Mouse (Mus musculus): ENCODE data around the gene Immp2l. TPM values are rescaled to one million over a fixed set of nuclear protein-coding genes. Genes with fewer than 3 reads are reported as not detected.
A peak's percentile ranks its signal among the peaks of the same experiment; 100 is the strongest.

Gene Immp2l
- polyA plus RNA-seq, 1 experiment from 2014 or later: 6.5 TPM

DNA sequence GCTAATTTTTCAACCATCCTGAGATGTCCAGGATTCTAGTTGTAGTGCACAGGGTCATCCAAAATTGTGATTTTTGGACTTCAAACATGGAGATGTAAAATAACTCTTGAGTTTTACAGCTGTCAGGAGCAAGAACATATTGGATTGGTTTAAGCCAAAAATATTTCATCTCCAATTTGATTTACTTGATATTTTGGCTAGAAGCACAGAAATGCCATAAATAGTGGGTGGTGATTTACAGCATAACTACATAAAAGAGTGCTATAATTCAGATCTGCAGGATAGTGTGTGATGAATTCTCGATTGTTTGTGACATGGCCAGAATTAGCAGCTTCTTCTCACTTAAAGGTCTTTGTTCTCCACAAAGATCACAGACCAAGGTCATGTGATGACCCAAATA, 884.1 kb downstream of the Immp2l start:
- Histone ChIP-seq H3K4me1 (ENCODE audit: control insufficient read depth, insufficient read depth, low read depth, low read length) (no peaks in the 10 kb centered on the region), H3K27me3 (replicated peaks; ENCODE audit: control insufficient read depth, insufficient read depth, low read length) (no peaks in the 10 kb centered on the region), H3K4me3 (ENCODE audit: low read length) (no peak overlapping the region), H3K9ac (ENCODE audit: low read depth, low read length) (no peak overlapping the region), H3K27ac (ENCODE audit: low read depth, low read length) (no peak overlapping the region), H3K4me2 (ENCODE audit: low read length) (no peak overlapping the region), H3K36me3 (ENCODE audit: control insufficient read depth, insufficient read depth, low read length) (no peaks in the 10 kb centered on the region), H3K9me3 (ENCODE audit: control insufficient read depth, low read length) (no peaks in the 10 kb centered on the region)
- no peak for ATAC-seq
- 80% methylated on average over 1 of the region's 1 CpGs for WGBS

DNA sequence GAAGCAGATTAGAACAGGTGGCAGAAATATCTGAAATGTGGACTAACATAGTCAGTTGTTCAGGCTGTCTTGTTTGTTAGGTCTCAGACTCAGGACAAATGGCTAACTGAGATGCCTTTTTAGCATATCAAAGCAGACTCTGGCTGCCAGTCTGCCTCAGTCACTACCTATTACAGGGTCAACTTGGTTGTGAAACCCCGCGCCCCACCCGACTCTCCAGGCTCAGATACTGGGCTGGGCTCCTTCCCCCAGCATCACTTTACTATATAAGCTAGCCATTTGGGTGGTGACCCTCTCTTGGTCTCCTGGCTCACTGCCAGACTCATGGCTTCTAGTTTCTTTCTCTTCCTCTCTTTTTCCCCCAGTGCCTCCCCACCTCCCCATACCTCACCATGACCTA, 887.7 kb downstream of the Immp2l start:
- no peak overlapping the region for H3K4me3 ChIP-seq (ENCODE audit: low read length)

DNA sequence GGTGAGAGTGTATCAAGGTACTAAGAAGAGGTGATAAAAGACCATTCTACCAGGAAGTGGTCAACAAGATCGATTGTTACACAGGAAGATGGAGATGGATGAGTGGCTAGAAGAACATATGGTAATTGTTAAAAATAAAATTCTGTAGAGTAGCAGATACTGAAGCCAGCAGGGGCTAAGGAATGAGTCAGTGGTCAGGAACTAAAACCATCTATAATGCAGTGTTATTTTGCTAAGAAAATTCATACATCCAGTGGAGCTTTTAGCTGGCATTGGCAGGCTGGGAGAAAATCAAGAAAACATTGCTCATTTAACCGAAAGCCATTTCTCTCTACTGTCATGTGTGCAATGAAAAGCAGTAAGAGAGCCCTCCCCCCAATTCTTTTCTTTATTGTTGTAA, 913.9 kb downstream of the Immp2l start:
- no peak for ATAC-seq
- H3K9ac ChIP-seq (ENCODE audit: low read depth, low read length): no peak overlapping the region
- no peaks in the 10 kb centered on the region for H3K27me3 ChIP-seq (replicated peaks; ENCODE audit: control insufficient read depth, insufficient read depth, low read length)
- H3K4me1 ChIP-seq (ENCODE audit: control insufficient read depth, insufficient read depth, low read depth, low read length): peaks cover 2% of the 10 kb centered on the region
- H3K4me3 ChIP-seq (ENCODE audit: low read length): no peak overlapping the region
- H3K27ac ChIP-seq (ENCODE audit: low read depth, low read length): no peak overlapping the region
- no peaks in the 10 kb centered on the region for H3K36me3 ChIP-seq (ENCODE audit: control insufficient read depth, insufficient read depth, low read length)
- H3K4me2 ChIP-seq (ENCODE audit: low read length): no peak overlapping the region
- 75% methylated on average over 2 of the region's 2 CpGs for WGBS
- no peaks in the 10 kb centered on the region for H3K9me3 ChIP-seq (ENCODE audit: control insufficient read depth, low read length)

More for the DNA sequence above, 887.7 kb downstream of the Immp2l start:
- no peaks in the 10 kb centered on the region for H3K9me3 ChIP-seq (ENCODE audit: control insufficient read depth, low read length)
- 81% methylated on average over 3 of the region's 3 CpGs for WGBS
- no peak overlapping the region for H3K4me2 ChIP-seq (ENCODE audit: low read length)
- no peak for ATAC-seq
- H3K9ac ChIP-seq (ENCODE audit: low read depth, low read length): no peak overlapping the region
- H3K27ac ChIP-seq (ENCODE audit: low read depth, low read length): no peak overlapping the region
- H3K36me3 ChIP-seq (ENCODE audit: control insufficient read depth, insufficient read depth, low read length): no peaks in the 10 kb centered on the region
- no peaks in the 10 kb centered on the region for H3K4me1 ChIP-seq (ENCODE audit: control insufficient read depth, insufficient read depth, low read depth, low read length)
- H3K27me3 ChIP-seq (replicated peaks; ENCODE audit: control insufficient read depth, insufficient read depth, low read length): no peaks in the 10 kb centered on the region

DNA sequence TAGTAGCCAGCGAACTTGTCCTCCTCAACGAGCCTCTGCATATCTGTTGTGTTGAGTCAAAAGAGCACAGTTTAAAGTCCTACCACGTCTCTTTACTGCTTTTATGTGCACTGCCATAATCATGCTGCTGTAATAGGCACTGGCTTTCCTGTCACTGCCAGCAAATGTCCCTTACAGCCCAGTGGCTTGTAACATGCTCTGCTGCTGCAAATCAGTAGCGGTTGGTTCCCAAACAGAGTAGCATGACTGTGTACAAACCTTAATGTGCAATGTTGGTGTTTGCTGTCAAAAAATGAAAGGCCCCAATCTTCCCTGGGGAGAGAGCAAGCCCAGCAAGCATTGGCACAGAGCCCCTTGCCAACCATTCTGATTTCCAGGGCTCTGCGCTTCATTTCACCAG, 918.0 kb downstream of the Immp2l start:
- no peaks in the 10 kb centered on the region for H3K27me3 ChIP-seq (replicated peaks; ENCODE audit: control insufficient read depth, insufficient read depth, low read length)
- ATAC-seq: peak; percentile 68
- no peak overlapping the region for H3K9ac ChIP-seq (ENCODE audit: low read depth, low read length)
- WGBS: 56% methylated on average over 5 of the region's 5 CpGs
- no peaks in the 10 kb centered on the region for H3K9me3 ChIP-seq (ENCODE audit: control insufficient read depth, low read length)
- 0 out of 2 replicates have a peak overlapping the region, but pooled peaks have one; percentile 11 for H3K27ac ChIP-seq (ENCODE audit: low read depth, low read length)
- no peak overlapping the region for H3K4me2 ChIP-seq (ENCODE audit: low read length)
- H3K4me3 ChIP-seq (ENCODE audit: low read length): no peak overlapping the region
- H3K4me1 ChIP-seq (ENCODE audit: control insufficient read depth, insufficient read depth, low read depth, low read length): peaks cover 2% of the 10 kb centered on the region
- H3K36me3 ChIP-seq (ENCODE audit: control insufficient read depth, insufficient read depth, low read length): no peaks in the 10 kb centered on the region

DNA sequence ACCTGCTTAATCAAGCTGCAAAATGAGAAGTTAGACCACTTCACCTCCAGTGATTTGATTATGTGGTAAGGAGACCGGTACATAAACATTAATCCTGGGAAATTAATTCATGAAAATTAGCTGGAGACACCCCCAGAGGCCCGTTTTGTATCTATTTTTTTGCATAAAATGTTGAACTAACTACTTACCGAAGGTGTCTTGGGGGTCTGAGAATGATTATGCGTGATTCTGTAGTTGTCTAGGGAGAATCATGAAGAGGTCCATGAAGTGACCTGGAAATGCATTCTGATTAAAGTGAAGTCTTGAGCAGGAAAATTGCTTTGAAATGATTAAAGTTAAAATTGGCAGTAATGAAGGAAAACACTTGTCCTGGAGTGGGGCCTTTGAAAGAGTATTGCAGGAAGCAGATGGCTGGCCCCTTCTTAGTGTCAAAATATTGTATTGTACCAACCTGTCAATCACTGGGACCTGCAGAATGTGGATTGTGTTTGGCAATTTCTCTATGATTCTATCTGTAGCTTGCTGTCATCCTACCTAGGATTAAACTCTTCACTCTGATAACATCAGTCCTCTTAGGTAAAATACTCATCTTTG, 920.3 kb downstream of the Immp2l start:
- Histone ChIP-seq H3K4me3 (ENCODE audit: low read length) (no peak overlapping the region), H3K4me2 (ENCODE audit: low read length) (no peak overlapping the region), H3K9me3 (ENCODE audit: control insufficient read depth, low read length) (no peaks in the 10 kb centered on the region), H3K9ac (ENCODE audit: low read depth, low read length) (no peak overlapping the region), H3K27me3 (replicated peaks; ENCODE audit: control insufficient read depth, insufficient read depth, low read length) (no peaks in the 10 kb centered on the region), H3K27ac (ENCODE audit: low read depth, low read length) (no peak overlapping the region), H3K4me1 (ENCODE audit: control insufficient read depth, insufficient read depth, low read depth, low read length) (peaks cover 2% of the 10 kb centered on the region), H3K36me3 (ENCODE audit: control insufficient read depth, insufficient read depth, low read length) (no peaks in the 10 kb centered on the region)
- 48% methylated on average over 4 of the region's 4 CpGs for WGBS
- no peak for ATAC-seq

DNA sequence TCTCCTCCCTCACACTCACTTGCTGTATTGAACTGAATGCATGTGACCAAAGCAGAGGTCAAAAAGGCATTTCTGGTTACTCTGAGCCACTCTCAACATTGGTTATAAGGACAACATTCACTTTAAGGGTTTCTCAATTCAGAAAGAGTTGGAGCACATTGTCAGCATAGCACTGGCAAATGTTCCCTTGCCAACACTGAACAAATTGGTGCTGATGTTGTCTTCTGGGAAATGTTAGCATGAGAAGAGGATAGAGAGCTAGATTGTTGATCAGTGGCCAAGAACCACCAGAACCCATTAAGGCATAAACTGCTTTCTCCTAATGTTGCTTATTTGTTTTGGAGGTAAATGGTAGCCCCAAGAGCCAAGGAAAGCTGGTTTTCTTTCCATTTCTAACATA, 922.6 kb downstream of the Immp2l start:
- Histone ChIP-seq H3K4me1 (ENCODE audit: control insufficient read depth, insufficient read depth, low read depth, low read length) (peaks cover 2% of the 10 kb centered on the region), H3K9me3 (ENCODE audit: control insufficient read depth, low read length) (no peaks in the 10 kb centered on the region), H3K4me2 (ENCODE audit: low read length) (no peak overlapping the region), H3K27me3 (replicated peaks; ENCODE audit: control insufficient read depth, insufficient read depth, low read length) (no peaks in the 10 kb centered on the region), H3K9ac (ENCODE audit: low read depth, low read length) (no peak overlapping the region), H3K27ac (ENCODE audit: low read depth, low read length) (no peak overlapping the region), H3K4me3 (ENCODE audit: low read length) (no peak overlapping the region), H3K36me3 (ENCODE audit: control insufficient read depth, insufficient read depth, low read length) (no peaks in the 10 kb centered on the region)
- no peak for ATAC-seq

DNA sequence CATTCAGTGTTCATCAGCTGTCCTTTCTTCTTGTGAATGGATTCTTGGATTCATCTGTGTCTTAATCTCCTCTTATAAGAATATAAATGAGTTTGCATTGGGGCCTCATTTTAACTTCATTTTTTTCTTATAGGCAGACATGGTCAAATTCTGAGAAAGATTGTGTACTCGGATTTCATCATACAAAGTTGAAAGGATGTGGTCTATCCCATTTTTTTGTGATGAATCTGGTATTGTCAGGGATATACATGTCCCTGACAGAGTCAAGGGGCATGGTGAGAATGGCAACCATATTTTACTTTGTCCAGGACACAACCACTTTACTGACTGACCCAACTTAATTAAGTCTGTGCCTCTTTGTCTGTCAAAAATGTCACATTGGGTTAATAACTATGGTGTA, 925.5 kb downstream of the Immp2l start:
- H3K36me3 ChIP-seq (ENCODE audit: control insufficient read depth, insufficient read depth, low read length): no peaks in the 10 kb centered on the region
- WGBS: 84% methylated on average over 1 of the region's 1 CpGs
- H3K9me3 ChIP-seq (ENCODE audit: control insufficient read depth, low read length): no peaks in the 10 kb centered on the region
- ATAC-seq: no peak
- H3K4me1 ChIP-seq (ENCODE audit: control insufficient read depth, insufficient read depth, low read depth, low read length): no peaks in the 10 kb centered on the region
- H3K27me3 ChIP-seq (replicated peaks; ENCODE audit: control insufficient read depth, insufficient read depth, low read length): no peaks in the 10 kb centered on the region
- no peak overlapping the region for H3K27ac ChIP-seq (ENCODE audit: low read depth, low read length)
- H3K9ac ChIP-seq (ENCODE audit: low read depth, low read length): no peak overlapping the region
- no peak overlapping the region for H3K4me2 ChIP-seq (ENCODE audit: low read length)
- no peak overlapping the region for H3K4me3 ChIP-seq (ENCODE audit: low read length)

DNA sequence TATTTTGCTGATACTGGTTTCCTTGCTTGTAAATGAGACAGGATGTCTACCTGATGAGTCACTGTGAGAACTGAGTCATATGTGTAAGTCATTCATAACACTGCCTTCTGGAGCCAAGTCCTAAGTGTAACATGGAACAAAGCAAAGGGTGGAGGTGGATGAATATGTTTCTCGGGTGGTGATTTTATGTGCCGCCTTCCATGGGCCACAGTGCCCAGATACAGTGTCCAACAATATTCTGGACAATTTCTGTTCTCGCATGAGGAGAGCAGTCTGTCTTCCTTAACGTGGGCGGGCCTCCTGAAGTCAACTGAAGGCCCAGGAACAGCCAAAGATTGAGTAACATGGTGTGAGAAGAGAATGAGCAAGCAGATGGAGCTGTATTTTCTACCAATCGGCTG, 926.0 kb downstream of the Immp2l start:
- Histone ChIP-seq H3K27me3 (replicated peaks; ENCODE audit: control insufficient read depth, insufficient read depth, low read length) (no peaks in the 10 kb centered on the region), H3K4me3 (ENCODE audit: low read length) (no peak overlapping the region), H3K9me3 (ENCODE audit: control insufficient read depth, low read length) (no peaks in the 10 kb centered on the region), H3K4me1 (ENCODE audit: control insufficient read depth, insufficient read depth, low read depth, low read length) (no peaks in the 10 kb centered on the region), H3K27ac (ENCODE audit: low read depth, low read length) (no peak overlapping the region), H3K4me2 (ENCODE audit: low read length) (no peak overlapping the region), H3K9ac (ENCODE audit: low read depth, low read length) (no peak overlapping the region), H3K36me3 (ENCODE audit: control insufficient read depth, insufficient read depth, low read length) (no peaks in the 10 kb centered on the region)
- ATAC-seq: no peak
- 91% methylated on average over 6 of the region's 6 CpGs for WGBS

DNA sequence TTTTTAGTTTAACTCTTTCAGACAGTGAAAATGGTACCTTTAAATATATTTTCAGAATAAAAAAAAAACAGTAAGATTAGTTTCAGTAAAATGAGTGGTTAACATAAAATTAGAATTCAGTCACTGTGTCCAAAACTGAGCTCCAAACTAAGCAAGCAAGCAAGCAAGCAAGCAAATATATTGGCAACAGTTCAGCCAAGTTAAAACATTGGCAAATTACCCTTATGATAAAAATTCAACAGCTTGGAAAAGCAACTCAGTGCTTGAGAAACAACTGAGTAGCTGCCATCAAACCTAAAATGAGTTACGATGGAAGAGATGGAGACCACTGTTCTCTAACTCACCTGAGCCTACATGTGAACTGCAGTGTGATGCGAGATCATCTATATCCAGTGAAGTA, 926.8 kb downstream of the Immp2l start:
- no peak for ATAC-seq
- Histone ChIP-seq H3K9ac (ENCODE audit: low read depth, low read length) (no peak overlapping the region), H3K4me1 (ENCODE audit: control insufficient read depth, insufficient read depth, low read depth, low read length) (no peaks in the 10 kb centered on the region), H3K4me3 (ENCODE audit: low read length) (no peak overlapping the region), H3K4me2 (ENCODE audit: low read length) (no peak overlapping the region), H3K27ac (ENCODE audit: low read depth, low read length) (no peak overlapping the region), H3K9me3 (ENCODE audit: control insufficient read depth, low read length) (no peaks in the 10 kb centered on the region), H3K36me3 (ENCODE audit: control insufficient read depth, insufficient read depth, low read length) (no peaks in the 10 kb centered on the region), H3K27me3 (replicated peaks; ENCODE audit: control insufficient read depth, insufficient read depth, low read length) (no peaks in the 10 kb centered on the region)
- WGBS: 89% methylated on average over 2 of the region's 2 CpGs

DNA sequence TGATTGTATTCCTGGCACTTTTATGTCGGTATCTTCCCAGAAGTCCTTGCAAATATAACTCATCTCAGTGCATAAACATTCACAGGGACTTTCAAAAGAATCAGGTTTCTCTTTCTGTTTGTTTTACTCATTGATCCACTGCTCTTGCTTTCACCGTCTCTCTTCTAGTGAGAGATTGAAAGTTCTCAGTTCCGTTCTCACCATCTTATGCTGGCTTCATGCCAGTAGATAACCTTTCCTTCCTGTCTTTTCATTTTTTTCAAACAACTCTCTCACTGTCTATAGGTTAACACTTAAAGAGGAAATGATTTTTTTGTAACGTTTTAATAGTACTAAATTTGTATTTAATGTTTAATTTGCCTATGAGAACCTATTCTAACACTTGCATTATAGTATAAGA, 937.1 kb downstream of the Immp2l start:
- Histone ChIP-seq H3K4me2 (ENCODE audit: low read length) (no peak overlapping the region), H3K9ac (ENCODE audit: low read depth, low read length) (no peak overlapping the region), H3K4me1 (ENCODE audit: control insufficient read depth, insufficient read depth, low read depth, low read length) (no peaks in the 10 kb centered on the region), H3K4me3 (ENCODE audit: low read length) (no peak overlapping the region), H3K9me3 (ENCODE audit: control insufficient read depth, low read length) (no peaks in the 10 kb centered on the region), H3K36me3 (ENCODE audit: control insufficient read depth, insufficient read depth, low read length) (no peaks in the 10 kb centered on the region), H3K27ac (ENCODE audit: low read depth, low read length) (no peak overlapping the region), H3K27me3 (replicated peaks; ENCODE audit: control insufficient read depth, insufficient read depth, low read length) (no peaks in the 10 kb centered on the region)
- 63% methylated on average over 4 of the region's 4 CpGs for WGBS
- ATAC-seq: no peak
